Mouse (Mus musculus): ENCODE measurements around the gene Zdhhc4. TPM values are rescaled to one million over a fixed set of nuclear protein-coding genes. Genes with fewer than 3 reads are reported as not detected.
A peak's percentile ranks its signal among the peaks of the same experiment; 100 is the strongest.

The Zdhhc4 gene
- 4.9 and 6.6 TPM in 2 replicates for polyA plus RNA-seq (2012)

- Histone ChIP-seq H3K9me3 (ENCODE audit: control insufficient read depth, low read length) (no peaks in the 10 kb centered on the region), H3K4me1 (ENCODE audit: control insufficient read depth) (peaks cover 29% of the 10 kb centered on the region), H3K36me3 (ENCODE audit: control insufficient read depth) (peaks cover 35% of the 10 kb centered on the region), H3K27me3 (ENCODE audit: control insufficient read depth) (no peaks in the 10 kb centered on the region), H3K4me3 (replicated peaks) (peak within 1 kb of the TSS; percentile 79)
- TF ChIP-seq TAL1 (IDR thresholded peaks at IDR 0.05; ENCODE audit: low read length) (no peak), GATA1 (IDR thresholded peaks at IDR 0.05; ENCODE audit: low read length) (no peak)
Measured at GRCm38 (mm10) chr5:143328690-143329495, at the start of gene Zdhhc4. TSS of gene Zdhhc4 (minus strand) at chr5:143329256.

- H3K9me3 ChIP-seq (ENCODE audit: control insufficient read depth, low read length): peaks cover 7% of the 10 kb centered on the region
- H3K36me3 ChIP-seq (ENCODE audit: control insufficient read depth): no peaks in the 10 kb centered on the region
- peaks cover 47% of the 10 kb centered on the region for H3K27me3 ChIP-seq (ENCODE audit: control insufficient read depth)
- H3K4me3 ChIP-seq (replicated peaks): no peak overlapping the region
- TF ChIP-seq GATA1 (IDR thresholded peaks at IDR 0.05; ENCODE audit: low read length): no peak
- no peak for TF ChIP-seq TAL1 (IDR thresholded peaks at IDR 0.05; ENCODE audit: low read length)
- peaks cover 6% of the 10 kb centered on the region for H3K4me1 ChIP-seq (ENCODE audit: control insufficient read depth)
Measured at GRCm38 (mm10) chr5:143376156-143376555, 47.1 kb upstream of the Zdhhc4 start.

GRCm38 (mm10) chr5:143375242-143375641, 46.2 kb upstream of the Zdhhc4 start:
- Histone ChIP-seq H3K4me3 (replicated peaks) (no peak overlapping the region), H3K36me3 (ENCODE audit: control insufficient read depth) (no peaks in the 10 kb centered on the region), H3K4me1 (ENCODE audit: control insufficient read depth) (peaks cover 6% of the 10 kb centered on the region), H3K9me3 (ENCODE audit: control insufficient read depth, low read length) (peaks cover 7% of the 10 kb centered on the region), H3K27me3 (ENCODE audit: control insufficient read depth) (peaks cover 56% of the 10 kb centered on the region)
- TF ChIP-seq GATA1 (IDR thresholded peaks at IDR 0.05; ENCODE audit: low read length) (no peak), TAL1 (IDR thresholded peaks at IDR 0.05; ENCODE audit: low read length) (no peak)

- H3K4me3 ChIP-seq (replicated peaks): no peak overlapping the region
- H3K9me3 ChIP-seq (ENCODE audit: control insufficient read depth, low read length): peaks cover 7% of the 10 kb centered on the region
- peaks cover 80% of the 10 kb centered on the region for H3K27me3 ChIP-seq (ENCODE audit: control insufficient read depth)
- H3K36me3 ChIP-seq (ENCODE audit: control insufficient read depth): no peaks in the 10 kb centered on the region
- H3K4me1 ChIP-seq (ENCODE audit: control insufficient read depth): peaks cover 6% of the 10 kb centered on the region
- TF ChIP-seq GATA1 (IDR thresholded peaks at IDR 0.05; ENCODE audit: low read length): no peak
- TF ChIP-seq TAL1 (IDR thresholded peaks at IDR 0.05; ENCODE audit: low read length): no peak
Measured at GRCm38 (mm10) chr5:143372818-143373217, 43.8 kb upstream of the Zdhhc4 start.

GRCm38 (mm10) chr5:143371146-143371510, 42.1 kb upstream of the Zdhhc4 start:
- Histone ChIP-seq H3K4me1 (ENCODE audit: control insufficient read depth) (peaks cover 6% of the 10 kb centered on the region), H3K36me3 (ENCODE audit: control insufficient read depth) (no peaks in the 10 kb centered on the region), H3K27me3 (ENCODE audit: control insufficient read depth) (peaks cover 84% of the 10 kb centered on the region), H3K9me3 (ENCODE audit: control insufficient read depth, low read length) (peaks cover under 1% of the 10 kb centered on the region; the same call in 1 of the 2 replicates), H3K4me3 (replicated peaks) (no peak overlapping the region)
- TF ChIP-seq TAL1 (IDR thresholded peaks at IDR 0.05; ENCODE audit: low read length): no peak
- TF ChIP-seq GATA1 (IDR thresholded peaks at IDR 0.05; ENCODE audit: low read length): no peak

- Histone ChIP-seq H3K36me3 (ENCODE audit: control insufficient read depth) (no peaks in the 10 kb centered on the region), H3K4me1 (ENCODE audit: control insufficient read depth) (peaks cover 6% of the 10 kb centered on the region), H3K4me3 (replicated peaks) (no peak overlapping the region), H3K27me3 (ENCODE audit: control insufficient read depth) (peaks cover 88% of the 10 kb centered on the region), H3K9me3 (ENCODE audit: control insufficient read depth, low read length) (no peaks in the 10 kb centered on the region)
- no peak for TF ChIP-seq TAL1 (IDR thresholded peaks at IDR 0.05; ENCODE audit: low read length)
Measured at GRCm38 (mm10) chr5:143370416-143371145, 41.5 kb upstream of the Zdhhc4 start.

- Histone ChIP-seq H3K9me3 (ENCODE audit: control insufficient read depth, low read length) (no peaks in the 10 kb centered on the region), H3K4me3 (replicated peaks) (no peak overlapping the region), H3K27me3 (ENCODE audit: control insufficient read depth) (peaks cover 90% of the 10 kb centered on the region), H3K4me1 (ENCODE audit: control insufficient read depth) (no peaks in the 10 kb centered on the region; the same call in 1 of the 2 replicates), H3K36me3 (ENCODE audit: control insufficient read depth) (no peaks in the 10 kb centered on the region)
- TF ChIP-seq GATA1 (IDR thresholded peaks at IDR 0.05; ENCODE audit: low read length): no peak
- no peak for TF ChIP-seq TAL1 (IDR thresholded peaks at IDR 0.05; ENCODE audit: low read length)
Measured at GRCm38 (mm10) chr5:143369611-143370255, 40.7 kb upstream of the Zdhhc4 start.

- no peaks in the 10 kb centered on the region for H3K9me3 ChIP-seq (ENCODE audit: control insufficient read depth, low read length)
- no peaks in the 10 kb centered on the region; the same call in 1 of the 2 replicates for H3K4me1 ChIP-seq (ENCODE audit: control insufficient read depth)
- TF ChIP-seq GATA1 (IDR thresholded peaks at IDR 0.05; ENCODE audit: low read length): no peak
- TF ChIP-seq TAL1 (IDR thresholded peaks at IDR 0.05; ENCODE audit: low read length): no peak
- no peaks in the 10 kb centered on the region for H3K36me3 ChIP-seq (ENCODE audit: control insufficient read depth)
- no peak overlapping the region for H3K4me3 ChIP-seq (replicated peaks)
- H3K27me3 ChIP-seq (ENCODE audit: control insufficient read depth): peaks cover 90% of the 10 kb centered on the region
Measured at GRCm38 (mm10) chr5:143367931-143368330, 38.9 kb upstream of the Zdhhc4 start.
